Comparison of ENCODE assay signal across 21 mouse cellular contexts in genomic region chr11:115829036-115829435, GRCm38 (mm10). TPM values are rescaled to one million over a fixed set of nuclear protein-coding genes. Genes with fewer than 3 reads are reported as not detected.
DNase-seq lines count a peak whose midpoint lies in the region; ATAC-seq and TF ChIP-seq lines count a peak whose summit lies in the region.
"Had no signal": no experiment of that assay in that cellular context is flagged by ENCODE, and none has a peak within 500 bp of the region (broad histone marks: within the 10 kb centered on the region; RNA-seq: fewer than 3 reads in every experiment).

No protein-coding gene starts in this region.

- ATAC-seq in heart, embryonic 16.5 days (replicated peaks; ENCODE audit: extremely low read depth, insufficient read depth, low FRiP score): no peak
- no peak for ATAC-seq in intestine, postnatal 0 days
- ATAC-seq: CD4-positive, CD25-positive, alpha-beta regulatory T cell, adult 4 months; forebrain, embryonic 15.5 days; hindbrain, embryonic 16.5 days had no signal

- 0 out of 2 replicates have a peak overlapping the region, but pooled peaks have one; percentile 14 for H3K27ac ChIP-seq in heart, embryonic 16.5 days (ENCODE audit: low read length)
- H3K27ac ChIP-seq in intestine, postnatal 0 days (ENCODE audit: low read depth, low read length): no peak overlapping the region
- H3K27ac ChIP-seq: embryonic facial prominence, embryonic 12.5 days; forebrain, embryonic 15.5 days; limb, embryonic 13.5 days; midbrain, embryonic 12.5 days had no signal

- no peaks in the 10 kb centered on the region for H3K9me3 ChIP-seq in heart, embryonic 16.5 days (replicated peaks; ENCODE audit: control insufficient read depth, low read length)
- no peaks in the 10 kb centered on the region for H3K9me3 ChIP-seq in E14TG2a.4 (ENCODE audit: low read length)
- H3K9me3 ChIP-seq in intestine, postnatal 0 days (ENCODE audit: control insufficient read depth): no peaks in the 10 kb centered on the region
- H3K9me3 ChIP-seq: embryonic facial prominence, embryonic 12.5 days; forebrain, embryonic 15.5 days; limb, embryonic 13.5 days; midbrain, embryonic 12.5 days had no signal

- peaks cover 55% of the 10 kb centered on the region for H3K4me1 ChIP-seq in heart, embryonic 16.5 days (ENCODE audit: control insufficient read depth, insufficient read depth, low read length)
- H3K4me1 ChIP-seq in E14TG2a.4 (replicated peaks; ENCODE audit: low read depth, low read length): peaks cover 96% of the 10 kb centered on the region
- H3K4me1 ChIP-seq in intestine, postnatal 0 days (replicated peaks; ENCODE audit: control insufficient read depth, insufficient read depth, low read length): peaks cover 19% of the 10 kb centered on the region

- H3K27me3 ChIP-seq in heart, embryonic 16.5 days (ENCODE audit: control insufficient read depth, insufficient read depth, low read length): no peaks in the 10 kb centered on the region
- H3K27me3 ChIP-seq in E14TG2a.4 (ENCODE audit: insufficient read depth, low read length): no peaks in the 10 kb centered on the region
- H3K27me3 ChIP-seq in intestine, postnatal 0 days (replicated peaks; ENCODE audit: control insufficient read depth, insufficient read depth, low read length): no peaks in the 10 kb centered on the region

- H3K36me3 ChIP-seq in heart, embryonic 16.5 days (ENCODE audit: control insufficient read depth, insufficient read depth): no peaks in the 10 kb centered on the region
- H3K36me3 ChIP-seq in E14TG2a.4 (ENCODE audit: insufficient read depth, low read length): peaks cover 12% of the 10 kb centered on the region; the same call in 1 of the 2 replicates
- H3K36me3 ChIP-seq in intestine, postnatal 0 days (ENCODE audit: control insufficient read depth, insufficient read depth): no peaks in the 10 kb centered on the region; the same call in 1 of the 2 replicates
- H3K36me3 ChIP-seq: embryonic facial prominence, embryonic 12.5 days; forebrain, embryonic 15.5 days; limb, embryonic 13.5 days; midbrain, embryonic 12.5 days had no signal

- no peak overlapping the region for H3K4me2 ChIP-seq in heart, embryonic 16.5 days (ENCODE audit: low read depth, low read length)
- H3K4me2 ChIP-seq in intestine, postnatal 0 days (replicated peaks; ENCODE audit: low read depth): 0 out of 2 replicates have a peak overlapping the region, but pooled peaks have one; percentile 46
- H3K4me2 ChIP-seq: embryonic facial prominence, embryonic 12.5 days; forebrain, embryonic 15.5 days; limb, embryonic 13.5 days; midbrain, embryonic 12.5 days had no signal

- no peak overlapping the region for H3K4me3 ChIP-seq in heart, embryonic 16.5 days (ENCODE audit: low read length)
- H3K4me3 ChIP-seq in E14TG2a.4 (replicated peaks; ENCODE audit: low read length): peak overlapping the region; percentile 37
- H3K4me3 ChIP-seq in intestine, postnatal 0 days (ENCODE audit: low read depth, low read length): no peak overlapping the region
- H3K4me3 ChIP-seq: embryonic facial prominence, embryonic 12.5 days; forebrain, embryonic 15.5 days; limb, embryonic 13.5 days; midbrain, embryonic 12.5 days had no signal

- H3K9ac ChIP-seq in heart, embryonic 16.5 days (ENCODE audit: low read length): no peak overlapping the region
- H3K9ac ChIP-seq in intestine, postnatal 0 days (ENCODE audit: low read depth, low read length): no peak overlapping the region
- H3K9ac ChIP-seq: embryonic facial prominence, embryonic 12.5 days; forebrain, embryonic 15.5 days; limb, embryonic 13.5 days; midbrain, embryonic 12.5 days had no signal

- WGBS in heart, embryonic 16.5 days: 50% methylated on average over 4 of the region's 4 CpGs
- 60% methylated on average over 4 of the region's 4 CpGs for WGBS in intestine, postnatal 0 days

- intact Hi-C loops in heart, postnatal 25 days (cut with DNase I): no loop called here

- no peak for TF ChIP-seq CTCF in E14TG2a.4 (conservative IDR thresholded peaks at IDR 0.05; ENCODE audit: low read length)
- no peak for TF ChIP-seq CTCF in intestine, postnatal 0 days (IDR thresholded peaks at IDR 0.05; ENCODE audit: low read depth)

- peak; percentile 53 for DNase-seq in gastrocnemius, adult 18-20 months (ENCODE audit: low spot score)
- DNase-seq in gastrocnemius, postnatal 4 days (ENCODE audit: low spot score in 2 of 2): no peak
- no peak for DNase-seq in heart, postnatal 25 days (ENCODE audit: low spot score)
- DNase-seq in embryo, embryonic 10 days (ENCODE audit: low spot score): no peak
- no peak for DNase-seq in right cerebral cortex, postnatal 36 days (ENCODE audit: low spot score in 2 of 2)
- DNase-seq: adrenal gland, postnatal 10 days; cerebellum, adult 18-20 months; cerebellum, postnatal 36 days; heart, postnatal 14 days; lung, adult 2 months; right cerebral cortex, postnatal 25 days; thymus, postnatal 4 days had no signal

RNA-seq across cellular contexts. Expression of gene Llgl2, which starts 5.2 kb away (rescaled TPM):
- total RNA-seq in gastrocnemius, adult 18-20 months (2021): 1 to 10 TPM; 6.3 to 8.1 TPM
- 10 to 100 TPM; 19.0 to 21.6 TPM for total RNA-seq in gastrocnemius, postnatal 4 days (2021)
- polyA plus RNA-seq in heart, embryonic 16.5 days (2015; fragmentation: Nextera tagmentation; extraction: Ambion mirVana): 17.7 and 18.2 TPM in 2 replicates
- 10 to 100 TPM; 15.1 to 21.5 TPM for total RNA-seq in heart, postnatal 25 days (2021)
- 60.5 and 61.8 TPM in 2 replicates for polyA plus RNA-seq in intestine, postnatal 0 days (2015; fragmentation: Nextera tagmentation; extraction: Ambion mirVana)

RNA-seq across cellular contexts. Expression of gene Tsen54, which starts 14.5 kb away (rescaled TPM):
- 1 to 10 TPM; 5.0 to 6.5 TPM for total RNA-seq in gastrocnemius, adult 18-20 months (2021)
- total RNA-seq in gastrocnemius, postnatal 4 days (2021): 10 to 100 TPM; 15.6 to 16.9 TPM
- polyA plus RNA-seq in heart, embryonic 16.5 days (2015; fragmentation: Nextera tagmentation; extraction: Ambion mirVana): 26.2 and 28.3 TPM in 2 replicates
- total RNA-seq in heart, postnatal 25 days (2021): 1 to 10 TPM; 9.1 to 9.2 TPM
- polyA plus RNA-seq in intestine, postnatal 0 days (2015; fragmentation: Nextera tagmentation; extraction: Ambion mirVana): 16.7 and 17.0 TPM in 2 replicates

RNA-seq across cellular contexts. Expression of gene Caskin2, which starts 15.6 kb away (rescaled TPM):
- total RNA-seq in gastrocnemius, adult 18-20 months (2021): 10 to 100 TPM; 13.1 to 18.2 TPM
- total RNA-seq in gastrocnemius, postnatal 4 days (2021): 10 to 100 TPM; 26.1 to 26.8 TPM
- polyA plus RNA-seq in heart, embryonic 16.5 days (2015; fragmentation: Nextera tagmentation; extraction: Ambion mirVana): 18.9 and 22.1 TPM in 2 replicates
- 10 to 100 TPM; 41.8 to 52.2 TPM for total RNA-seq in heart, postnatal 25 days (2021)
- 7.4 and 7.6 TPM in 2 replicates for polyA plus RNA-seq in intestine, postnatal 0 days (2015; fragmentation: Nextera tagmentation; extraction: Ambion mirVana)

RNA-seq across cellular contexts. Expression of gene Myo15b, which starts 29.2 kb away (rescaled TPM):
- total RNA-seq in gastrocnemius, adult 18-20 months (2021): not detected
- total RNA-seq in gastrocnemius, postnatal 4 days (2021): under 1 TPM; 0.37 to 0.60 TPM
- 0.17 and 1.7 TPM in 2 replicates for polyA plus RNA-seq in heart, embryonic 16.5 days (2015; fragmentation: Nextera tagmentation; extraction: Ambion mirVana)
- under 1 TPM in 1 of 2 experiments, not detected in 1; 0.08 TPM for total RNA-seq in heart, postnatal 25 days (2021)
- polyA plus RNA-seq in intestine, postnatal 0 days (2015; fragmentation: Nextera tagmentation; extraction: Ambion mirVana): 332 and 377 TPM in 2 replicates
- polyA plus RNA-seq: CD4-positive, CD25-positive, alpha-beta regulatory T cell, adult 4 months had no signal
